Mouse (Mus musculus) intestine, embryonic 16.5 days (tissue): ENCODE results near the gene 4930470P17Rik. TPM values are rescaled to one million over a fixed set of nuclear protein-coding genes. Genes with fewer than 3 reads are reported as not detected.

Source experiments
- ATAC-seq: fragments of 200-750 bp; cut with Nextera tagmentation; 2 replicates; pipeline ENCODE4 v1.8.0; 2017; ENCODE audit warnings: moderate TSS enrichment, moderate library complexity
- H3K27ac ChIP-seq: fragments of 300-500 bp; sonication (generic); 2 replicates; pipeline ENCODE4 v1.5.1; 2014; ENCODE audit warnings: mild to moderate bottlenecking, low read length
- H3K27me3 ChIP-seq: fragments of 300-500 bp; sonication (generic); replicated peaks from 2 replicates; pipeline ENCODE4 v1.6.1; 2014; ENCODE audit warnings: low read length, control low read depth, mixed read lengths; ENCODE audit not compliant: control insufficient read depth, insufficient read depth
- H3K36me3 ChIP-seq: fragments of 300-500 bp; sonication (generic); 2 replicates; pipeline ENCODE4 v1.6.1; 2014; ENCODE audit warnings: low read length, control low read depth; ENCODE audit not compliant: control insufficient read depth, insufficient read depth
- H3K4me1 ChIP-seq: fragments of 300-500 bp; sonication (generic); 2 replicates; pipeline ENCODE4 v1.6.1; 2014; ENCODE audit warnings: low read length, control low read depth, mixed read lengths; ENCODE audit not compliant: control insufficient read depth, insufficient read depth
- H3K4me2 ChIP-seq: fragments of 300-500 bp; sonication (generic); 2 replicates; pipeline ENCODE4 v1.6.1; 2014; ENCODE audit warnings: low read depth, low read length, control low read depth
- H3K4me3 ChIP-seq: fragments of 300-500 bp; sonication (generic); 2 replicates; pipeline ENCODE4 v1.5.1; 2014; ENCODE audit warnings: mild to moderate bottlenecking, low read length
- H3K9ac ChIP-seq: fragments of 300-500 bp; sonication (generic); 2 replicates; pipeline ENCODE4 v1.6.1; 2014; ENCODE audit warnings: low read depth, low read length
- H3K9me3 ChIP-seq: fragments of 300-500 bp; sonication (generic); 2 replicates; pipeline ENCODE4 v1.6.1; 2016; ENCODE audit warnings: low read length, control low read depth; ENCODE audit not compliant: control insufficient read depth
- whole genome bisulfite sequencing: fragments of 180-500 bp; shearing (Covaris S2); extraction: QIAGEN DNeasy Blood & Tissue Kit; methylation state at CpG from one replicate; pipeline ENCODE4 v1.1.7; 2014; 5-methylcytosine and 5-hydroxymethylcytosine counted together
- polyA plus RNA-seq: library from polyadenylated mRNA; unstranded; fragments of >200 nt; fragmentation: Nextera tagmentation; extraction: Ambion mirVana; gene quantifications from 2 replicates; pipeline ENCODE4 v1.2.1, GENCODE M21; 2015

The 4930470P17Rik gene
- polyA plus RNA-seq, result not detected in 2 replicates

DNA sequence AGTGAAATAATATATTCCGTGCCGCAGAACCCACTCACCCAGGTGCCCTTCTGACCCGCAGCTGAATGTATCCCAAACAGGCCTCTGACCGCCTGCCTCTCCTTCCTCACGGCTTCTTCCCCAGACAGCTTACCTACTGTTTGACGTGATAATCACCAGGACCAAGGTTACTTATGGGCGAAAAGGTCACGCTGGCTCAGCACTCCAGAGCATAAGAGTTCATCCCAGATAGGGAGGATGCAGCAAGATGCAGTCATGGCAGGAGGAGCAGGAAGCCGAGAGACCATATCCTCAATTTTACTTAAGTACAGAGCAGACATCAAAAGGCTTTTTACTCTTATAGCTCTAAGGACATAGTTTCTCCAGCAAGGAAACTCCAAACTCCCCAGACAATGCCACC is at the start of gene 4930470P17Rik:
Gene 4930470P17Rik (minus strand): TSS at position 101 of the 400 bp plus-strand sequence.
- no peak within 1 kb of the TSS for H3K9ac ChIP-seq
- H3K4me1 ChIP-seq, result no peaks in the 10 kb centered on the region
- no peaks in the 10 kb centered on the region for H3K9me3 ChIP-seq
- 52% methylated on average over 9 of the region's 9 CpGs for WGBS
- H3K27me3 ChIP-seq, result no peaks in the 10 kb centered on the region
- no peak within 1 kb of the TSS for H3K4me3 ChIP-seq
- no peak for ATAC-seq
- H3K36me3 ChIP-seq, result no peaks in the 10 kb centered on the region
- no peak within 1 kb of the TSS for H3K4me2 ChIP-seq
- H3K27ac ChIP-seq, result no peak within 1 kb of the TSS

DNA sequence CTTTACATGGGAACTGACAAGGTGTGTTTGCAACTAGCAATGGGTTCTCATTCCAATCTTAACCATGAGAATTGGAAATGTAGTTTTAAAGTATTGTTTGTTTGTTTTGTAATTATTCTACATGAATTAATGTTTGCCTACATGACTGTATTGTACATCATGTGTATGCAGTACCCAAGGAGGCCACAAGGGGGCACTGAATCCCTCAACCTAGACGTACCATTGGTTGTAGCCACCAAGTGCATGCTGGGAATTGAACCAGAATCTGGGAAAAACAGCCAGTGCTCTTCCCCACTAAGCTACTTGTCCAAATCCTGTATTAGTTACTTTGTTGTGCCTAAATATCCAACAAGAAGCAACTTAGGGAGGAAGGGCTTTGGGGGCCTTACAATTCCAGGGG is 49.7 kb upstream of the 4930470P17Rik start:
- Histone ChIP-seq H3K27ac (no peak overlapping the region), H3K4me2 (no peak overlapping the region), H3K4me3 (no peak overlapping the region), H3K36me3 (no peaks in the 10 kb centered on the region), H3K4me1 (no peaks in the 10 kb centered on the region; the same call in 1 of the 2 replicates), H3K9ac (no peak overlapping the region), H3K9me3 (no peaks in the 10 kb centered on the region), H3K27me3 (no peaks in the 10 kb centered on the region)
- 89% methylated on average over 1 of the region's 1 CpGs for WGBS
- no peak for ATAC-seq

DNA sequence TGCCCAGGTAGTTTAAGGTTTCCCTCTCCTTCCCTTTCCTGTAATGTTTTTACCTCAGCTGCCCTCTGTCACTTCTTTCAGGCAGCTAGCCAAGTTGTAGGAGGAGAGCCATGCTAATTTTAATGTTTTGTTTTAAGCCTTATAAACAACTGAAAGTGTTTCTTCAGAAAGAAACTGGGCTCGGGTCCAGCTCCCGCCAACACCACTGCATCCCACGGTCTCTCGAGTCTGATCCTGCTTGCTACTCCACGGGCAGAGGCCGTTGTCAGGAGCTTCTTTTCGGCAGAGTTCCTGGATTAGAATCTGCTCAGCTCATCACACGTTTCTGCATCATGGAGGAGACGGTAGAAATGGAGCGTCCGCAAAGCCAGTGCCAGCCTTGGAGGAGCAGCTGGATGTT is 46.7 kb upstream of the 4930470P17Rik start:
- Histone ChIP-seq H3K4me1 (no peaks in the 10 kb centered on the region; the same call in 1 of the 2 replicates), H3K9me3 (no peaks in the 10 kb centered on the region), H3K27me3 (no peaks in the 10 kb centered on the region), H3K36me3 (no peaks in the 10 kb centered on the region), H3K9ac (no peak overlapping the region), H3K4me3 (no peak overlapping the region), H3K27ac (no peak overlapping the region), H3K4me2 (no peak overlapping the region)
- ATAC-seq, result no peak
- WGBS, result 54% methylated on average over 11 of the region's 11 CpGs

- no peaks in the 10 kb centered on the region; the same call in 1 of the 2 replicates for H3K4me1 ChIP-seq
- H3K36me3 ChIP-seq, result no peaks in the 10 kb centered on the region
- no peak overlapping the region for H3K27ac ChIP-seq
- no peaks in the 10 kb centered on the region for H3K27me3 ChIP-seq
- no peaks in the 10 kb centered on the region for H3K9me3 ChIP-seq
- H3K4me3 ChIP-seq, result no peak overlapping the region
- H3K4me2 ChIP-seq, result no peak overlapping the region
- no peak for ATAC-seq
- H3K9ac ChIP-seq, result no peak overlapping the region
- WGBS, result 85% methylated on average over 6 of the region's 6 CpGs
These were observed 44.4 kb upstream of the 4930470P17Rik start for GRCm38 (mm10) chr2:170646201-170646600.

DNA sequence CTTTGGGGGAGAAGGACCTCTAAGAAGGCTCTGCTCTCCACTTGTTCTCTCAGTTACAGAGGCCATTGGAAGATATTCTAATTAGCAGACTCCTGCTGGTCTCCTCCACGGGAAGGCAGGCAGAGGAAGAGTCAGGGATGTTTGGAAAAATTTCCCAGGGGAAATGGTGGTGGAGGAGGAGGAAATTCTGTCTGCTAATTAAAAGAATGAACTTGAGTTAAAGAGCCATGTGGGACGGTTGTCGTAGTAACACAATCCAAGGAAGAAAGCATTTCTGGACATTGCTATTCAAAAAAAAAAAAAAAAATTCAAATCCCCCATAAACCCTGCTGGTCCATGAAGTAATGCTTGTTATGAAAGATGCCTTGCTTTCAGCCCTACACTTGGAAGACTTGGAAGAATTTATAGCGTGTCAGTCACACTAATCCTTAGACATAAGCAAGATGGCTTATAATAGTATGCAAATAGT is 40.6 kb upstream of the 4930470P17Rik start:
- H3K4me1 ChIP-seq, result no peaks in the 10 kb centered on the region
- no peaks in the 10 kb centered on the region for H3K9me3 ChIP-seq
- H3K27me3 ChIP-seq, result no peaks in the 10 kb centered on the region
- 45% methylated on average over 4 of the region's 4 CpGs for WGBS
- no peak overlapping the region for H3K4me3 ChIP-seq
- no peak overlapping the region for H3K9ac ChIP-seq
- H3K4me2 ChIP-seq, result no peak overlapping the region
- no peak overlapping the region for H3K27ac ChIP-seq
- no peak for ATAC-seq
- no peaks in the 10 kb centered on the region for H3K36me3 ChIP-seq

GRCm38 (mm10) chr2:170640281-170640680 is 38.5 kb upstream of the 4930470P17Rik start:
- no peaks in the 10 kb centered on the region for H3K36me3 ChIP-seq
- H3K4me2 ChIP-seq, result no peak overlapping the region
- no peak overlapping the region for H3K4me3 ChIP-seq
- H3K9me3 ChIP-seq, result no peaks in the 10 kb centered on the region
- no peak for ATAC-seq
- H3K27ac ChIP-seq, result no peak overlapping the region
- H3K27me3 ChIP-seq, result no peaks in the 10 kb centered on the region
- no peak overlapping the region for H3K9ac ChIP-seq
- 79% methylated on average over 11 of the region's 11 CpGs for WGBS
- H3K4me1 ChIP-seq, result no peaks in the 10 kb centered on the region

DNA sequence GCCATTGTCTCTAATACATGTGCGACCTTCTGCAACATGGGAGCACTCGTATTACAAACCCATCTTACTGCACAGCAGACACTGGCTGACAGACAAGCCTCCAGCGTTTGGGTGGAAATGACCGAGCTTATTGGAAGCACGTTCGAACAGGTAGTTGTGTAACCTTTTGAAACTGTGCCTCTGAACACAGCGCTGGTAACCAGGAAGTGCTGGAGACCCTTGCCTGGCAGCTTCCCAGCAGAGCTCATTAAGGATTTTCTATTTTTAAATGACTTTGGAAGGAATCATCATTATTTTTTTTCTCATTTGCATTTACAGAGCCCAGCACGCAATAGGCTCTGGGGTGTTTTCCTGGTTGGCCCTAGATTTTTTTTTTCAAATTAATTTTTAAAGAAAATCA is 36.9 kb upstream of the 4930470P17Rik start:
- Histone ChIP-seq H3K9ac (no peak overlapping the region), H3K36me3 (no peaks in the 10 kb centered on the region), H3K9me3 (no peaks in the 10 kb centered on the region), H3K27ac (no peak overlapping the region), H3K4me2 (no peak overlapping the region), H3K4me3 (no peak overlapping the region), H3K27me3 (no peaks in the 10 kb centered on the region), H3K4me1 (no peaks in the 10 kb centered on the region)
- 67% methylated on average over 8 of the region's 8 CpGs for WGBS
- no peak for ATAC-seq

GRCm38 (mm10) chr2:170632998-170633622 is 31.3 kb upstream of the 4930470P17Rik start:
- Histone ChIP-seq H3K4me2 (no peak overlapping the region), H3K27me3 (no peaks in the 10 kb centered on the region), H3K9ac (no peak overlapping the region), H3K36me3 (no peaks in the 10 kb centered on the region), H3K4me3 (no peak overlapping the region), H3K4me1 (no peaks in the 10 kb centered on the region), H3K27ac (no peak overlapping the region), H3K9me3 (no peaks in the 10 kb centered on the region)
- ATAC-seq, result no peak
- WGBS, result 89% methylated on average over 2 of the region's 2 CpGs

- H3K27me3 ChIP-seq, result no peaks in the 10 kb centered on the region
- H3K36me3 ChIP-seq, result no peaks in the 10 kb centered on the region
- H3K27ac ChIP-seq, result no peak overlapping the region
- no peak overlapping the region for H3K4me2 ChIP-seq
- H3K4me1 ChIP-seq, result no peaks in the 10 kb centered on the region
- no peak overlapping the region for H3K4me3 ChIP-seq
- ATAC-seq, result no peak
- no peak overlapping the region for H3K9ac ChIP-seq
- H3K9me3 ChIP-seq, result no peaks in the 10 kb centered on the region
These were observed 30.6 kb upstream of the 4930470P17Rik start for GRCm38 (mm10) chr2:170632386-170632785.

DNA sequence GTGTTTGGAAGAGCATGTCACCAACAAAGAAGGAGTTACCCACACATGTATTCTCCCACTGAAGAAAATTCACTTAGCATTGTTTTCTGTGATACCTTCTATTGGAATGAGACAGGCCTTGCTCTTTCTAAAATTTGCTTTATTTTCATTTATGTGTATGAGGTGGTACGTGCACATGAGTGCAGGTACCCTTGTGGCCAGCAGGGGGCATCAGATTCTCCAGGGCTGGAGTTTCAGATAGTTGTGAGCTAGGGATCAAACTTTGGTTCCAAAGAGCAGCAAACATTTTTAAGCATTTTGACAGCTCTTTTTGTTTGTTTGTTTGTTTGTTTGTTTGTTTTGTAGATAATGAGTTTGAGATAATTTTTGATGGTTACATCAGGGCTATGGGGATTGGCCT is 29.6 kb upstream of the 4930470P17Rik start:
- Histone ChIP-seq H3K27ac (no peak overlapping the region), H3K9ac (no peak overlapping the region), H3K4me2 (no peak overlapping the region), H3K36me3 (no peaks in the 10 kb centered on the region), H3K4me3 (no peak overlapping the region), H3K27me3 (no peaks in the 10 kb centered on the region), H3K4me1 (no peaks in the 10 kb centered on the region), H3K9me3 (no peaks in the 10 kb centered on the region)
- no peak for ATAC-seq
- WGBS, result 93% methylated on average over 1 of the region's 1 CpGs
